Mouse (Mus musculus): Measurements from ENCODE around the gene Fkbp5.

Fkbp5 gene

DNA sequence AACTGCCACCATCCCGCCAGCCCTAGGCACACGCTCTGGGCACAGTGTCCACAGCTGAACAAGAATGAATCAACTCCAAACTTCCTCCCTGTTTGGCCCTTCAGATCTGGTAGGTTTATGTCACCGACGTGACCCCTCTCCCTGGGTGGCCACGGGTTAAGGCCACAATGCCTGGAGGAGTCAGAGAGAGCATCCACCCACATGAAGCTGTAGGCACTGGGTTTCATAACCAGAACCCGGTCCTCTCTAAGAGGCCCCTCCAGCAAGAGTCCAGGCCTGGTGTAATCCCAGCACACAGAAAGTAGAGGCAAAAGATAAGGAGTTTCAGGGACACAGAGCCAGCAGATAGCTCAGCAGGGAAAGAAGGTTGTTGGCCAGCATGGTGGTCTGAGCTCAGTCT lies 13.1 kb downstream of the Fkbp5 start:
- no peak for DNase-seq (ENCODE audit: low spot score in 2 of 2)

DNA sequence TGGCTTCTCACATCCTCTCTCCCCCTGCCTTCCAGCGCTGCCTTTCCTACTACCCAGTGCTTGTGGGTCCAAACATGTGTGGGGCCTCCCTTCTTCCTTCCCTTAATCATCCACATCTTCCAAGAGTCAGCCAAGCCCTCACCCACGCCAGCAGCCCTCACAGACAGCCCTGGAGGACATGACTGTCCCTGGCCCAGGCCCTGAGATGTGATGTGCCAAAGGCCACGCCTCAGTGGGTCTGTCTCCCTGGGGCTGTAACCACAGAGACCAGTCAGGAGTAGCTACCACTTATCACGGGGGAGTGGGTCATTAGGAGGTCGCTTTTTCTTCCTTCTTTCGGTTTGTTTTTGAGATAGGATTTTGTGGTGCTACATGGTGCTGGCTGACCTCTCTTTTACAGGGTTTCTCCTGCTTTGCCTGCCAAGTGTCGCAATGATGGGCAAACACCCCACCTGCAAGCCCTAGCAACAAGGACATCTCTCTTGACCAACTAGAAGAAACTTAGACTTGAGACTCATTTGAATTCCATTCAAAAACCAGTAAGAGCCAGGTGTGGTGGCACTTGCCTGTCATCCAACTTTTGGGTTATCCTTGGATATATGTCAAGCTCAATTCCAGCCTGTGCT lies 15.0 kb downstream of the Fkbp5 start:
- peak in 1 of 2 experiments; percentile 75 for DNase-seq (ENCODE audit: low spot score in 2 of 2)

DNA sequence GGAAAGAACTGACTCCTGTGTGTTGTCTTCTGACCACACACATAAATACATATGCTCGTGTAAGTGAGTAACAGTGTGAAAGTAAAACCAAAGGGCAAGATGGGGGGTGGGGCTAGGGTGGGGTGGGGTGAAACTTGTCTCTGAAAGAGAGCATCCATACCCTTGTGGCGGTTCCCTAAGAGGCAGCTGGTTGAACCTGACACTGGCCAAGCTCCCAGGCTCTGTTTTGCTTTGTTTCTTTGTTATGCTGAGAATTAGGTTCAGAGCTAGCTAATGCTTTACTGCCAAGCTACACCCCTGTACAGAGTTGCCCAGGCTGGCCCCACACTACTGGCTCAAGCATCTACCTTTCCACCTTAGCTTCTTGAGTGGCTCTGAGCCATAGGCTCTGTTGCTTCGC lies 16.9 kb downstream of the Fkbp5 start:
- DNase-seq (ENCODE audit: low spot score in 2 of 2): no peak

DNA sequence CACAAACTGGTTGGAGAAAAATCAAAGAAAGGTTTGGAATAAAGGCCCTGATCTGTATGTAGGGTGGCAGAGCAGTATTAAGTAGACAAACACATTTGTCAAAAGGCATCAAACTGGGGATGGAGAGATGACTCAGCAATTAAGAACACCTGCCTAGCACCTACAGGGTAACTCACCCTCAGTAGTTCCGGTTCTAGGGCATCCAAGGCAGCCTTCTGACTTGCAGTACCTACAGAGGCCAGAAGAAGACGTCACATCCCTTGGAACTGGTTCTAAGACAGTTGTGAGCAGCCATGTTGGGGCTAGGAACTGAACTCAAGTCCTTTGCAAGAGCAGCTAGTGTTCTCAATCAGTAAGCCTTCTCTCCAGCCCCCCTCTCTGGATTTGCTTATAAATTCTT lies 18.1 kb downstream of the Fkbp5 start:
- no peak for DNase-seq (ENCODE audit: low spot score in 2 of 2)

DNA sequence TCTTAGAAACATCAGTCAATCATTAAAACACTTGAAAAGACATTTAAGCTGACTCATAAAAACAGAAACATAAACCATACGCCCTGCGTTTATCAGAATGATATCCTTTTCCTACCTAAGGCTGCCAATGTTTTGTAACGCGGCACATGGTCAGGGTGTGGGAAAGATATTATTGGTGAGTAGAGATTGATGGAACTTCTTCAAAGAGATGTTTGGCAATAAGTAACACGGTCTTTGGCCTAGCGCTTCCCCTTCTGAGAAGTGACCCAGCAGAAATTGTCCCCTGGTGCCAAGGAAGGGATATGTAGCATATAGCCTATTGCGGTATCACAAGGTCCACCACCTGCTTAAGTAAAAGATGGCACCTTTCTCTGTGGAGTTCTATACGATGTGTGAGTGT lies 21.5 kb downstream of the Fkbp5 start:
- no peak for DNase-seq (ENCODE audit: low spot score in 2 of 2)

DNA sequence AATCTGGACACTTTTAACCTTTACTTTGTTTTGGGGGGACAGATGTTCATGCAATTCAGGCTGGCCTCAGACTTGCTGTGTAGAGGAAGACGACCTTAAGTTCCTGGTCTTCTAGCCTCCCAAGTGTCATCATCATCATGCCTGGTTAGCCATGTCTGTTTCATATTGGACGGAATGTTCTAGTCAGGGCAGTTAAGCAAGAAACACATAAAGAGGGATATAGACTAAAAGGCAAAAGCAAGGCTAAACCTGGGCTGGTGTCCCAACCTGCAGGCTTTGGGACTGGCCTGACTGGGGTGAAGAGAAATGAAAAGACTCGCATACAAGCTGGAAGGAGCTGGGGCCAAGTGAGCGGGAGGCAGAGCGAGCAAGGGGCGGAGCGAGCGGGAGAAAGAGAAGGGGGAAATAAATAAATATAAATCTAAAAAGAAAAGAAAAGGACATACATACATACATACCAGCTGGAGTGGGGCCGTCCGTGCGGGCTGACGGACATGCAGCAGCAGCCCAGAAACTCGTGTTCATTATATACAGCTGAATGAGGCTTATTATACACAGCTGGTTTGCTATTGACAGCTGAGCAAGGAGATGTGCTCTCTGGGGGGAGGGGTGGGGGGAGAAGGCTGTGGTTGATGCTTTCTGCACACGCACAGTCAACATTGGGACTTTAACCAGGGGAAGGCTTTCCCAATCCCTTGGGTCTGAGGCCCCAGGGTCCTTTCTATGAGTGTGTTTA lies 26.1 kb downstream of the Fkbp5 start:
- no peak for DNase-seq (ENCODE audit: low spot score in 2 of 2)

DNA sequence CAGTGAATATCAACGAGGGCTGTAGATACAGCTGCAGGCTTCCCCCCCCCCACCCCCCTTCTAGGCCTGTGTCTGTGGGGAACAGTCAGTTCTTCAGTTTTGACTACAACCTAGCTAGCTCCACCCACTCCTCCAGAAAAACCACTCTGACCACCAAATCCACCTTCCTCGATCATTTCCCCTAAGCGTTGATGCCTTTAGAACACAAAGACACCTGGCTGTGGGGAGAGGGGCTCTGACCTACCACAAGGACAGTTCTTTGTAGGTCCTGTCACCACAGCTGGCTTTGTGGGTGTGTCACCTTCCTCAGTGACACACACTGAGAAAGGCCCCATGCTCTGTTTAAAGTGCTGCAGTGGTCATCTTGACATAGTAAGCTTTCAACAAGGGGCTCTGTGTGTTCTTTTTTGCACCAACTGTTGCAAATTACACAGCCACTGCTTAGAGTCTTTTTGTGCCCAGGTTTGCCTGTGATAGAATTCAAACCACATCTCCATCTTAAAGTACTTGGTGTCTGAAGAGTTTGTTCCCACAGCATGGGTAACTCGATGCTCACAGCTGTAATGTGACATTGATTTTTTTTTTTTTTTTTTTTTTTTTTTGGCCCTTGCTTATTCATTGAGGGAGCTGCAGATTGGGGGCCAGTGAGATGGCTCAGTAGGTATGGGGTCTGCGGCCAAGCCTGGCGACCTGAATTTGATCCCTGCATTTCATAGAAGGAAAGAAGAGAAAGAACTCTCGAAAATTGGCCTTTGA lies 28.9 kb downstream of the Fkbp5 start:
- no peak for DNase-seq (ENCODE audit: low spot score in 2 of 2)

DNA sequence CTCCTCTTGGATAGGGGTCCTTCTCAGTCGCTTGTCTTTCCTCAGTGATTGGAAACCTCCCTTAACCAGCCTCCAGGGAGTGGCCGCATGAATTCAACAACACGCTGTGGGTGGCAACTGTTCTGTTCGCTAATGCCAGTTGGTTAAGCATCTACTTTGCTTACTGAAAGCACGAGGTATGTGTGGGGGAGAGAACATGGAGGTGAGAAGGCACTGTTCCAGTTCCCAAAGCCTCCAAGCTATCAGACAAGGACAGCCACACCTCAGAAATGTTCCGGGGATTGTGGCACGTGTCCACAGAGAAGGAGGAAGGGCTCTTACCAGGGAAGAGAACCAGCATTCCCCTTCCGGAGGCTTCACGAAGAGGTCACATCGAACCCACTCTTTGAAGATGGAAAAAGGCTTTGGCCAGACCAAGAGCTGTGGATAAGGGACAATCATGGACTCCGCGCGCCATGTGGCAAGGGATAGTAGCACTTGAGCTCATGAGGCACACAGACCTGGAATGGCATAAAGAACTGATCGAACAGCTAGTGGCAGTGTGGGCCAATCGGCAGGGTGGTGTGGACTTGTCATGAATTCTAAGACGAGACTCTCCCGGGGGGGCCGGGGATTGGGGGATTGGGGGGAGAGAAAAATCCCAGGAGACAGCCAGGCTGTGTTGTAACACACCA lies 29.6 kb downstream of the Fkbp5 start:
- DNase-seq (ENCODE audit: low spot score in 2 of 2): no peak

DNA sequence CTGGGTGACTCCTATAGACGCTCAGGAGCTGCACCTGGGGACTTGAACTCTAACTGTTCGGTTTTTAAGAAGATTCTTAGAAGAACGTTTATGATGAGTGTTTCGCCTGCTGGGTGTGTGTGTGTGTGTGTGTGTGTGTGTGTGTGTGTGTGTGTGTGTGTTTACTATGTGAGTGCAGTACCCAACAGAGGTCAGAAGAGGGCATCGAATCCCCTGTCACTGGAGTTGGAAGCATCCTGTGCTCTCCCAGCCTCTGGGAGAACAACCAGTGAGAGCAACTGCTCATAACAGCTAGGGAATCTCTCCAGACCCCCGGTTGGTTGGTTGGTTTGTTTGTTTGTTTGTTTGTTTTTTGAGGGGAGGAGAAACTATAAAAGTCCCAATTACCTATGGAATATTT lies 30.6 kb downstream of the Fkbp5 start:
- no peak for DNase-seq (ENCODE audit: low spot score in 2 of 2)

DNA sequence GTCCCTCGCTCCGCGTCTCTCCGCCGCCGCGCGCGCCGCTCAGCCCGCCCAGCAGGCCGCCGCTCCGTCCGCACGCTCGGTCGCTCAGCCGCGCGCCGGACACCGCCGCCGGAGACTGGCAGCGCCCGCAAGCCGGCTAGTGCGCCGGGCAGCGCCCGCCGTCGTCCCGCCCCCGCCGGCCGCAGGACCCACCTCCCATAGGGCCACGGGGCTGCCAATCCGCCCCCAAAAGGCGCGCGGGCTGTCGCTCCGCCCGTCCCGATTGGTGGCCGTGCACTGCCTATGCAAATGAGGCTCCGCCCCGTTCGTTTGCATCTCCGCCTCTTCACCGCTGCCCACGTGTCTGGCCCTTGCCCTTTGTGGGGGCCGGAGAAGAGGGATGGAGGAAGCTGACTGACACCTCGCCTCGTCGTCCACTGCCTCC lies 31.3 kb downstream of the Fkbp5 start:
- DNase-seq (ENCODE audit: low spot score in 2 of 2): peak; percentile 98

DNA sequence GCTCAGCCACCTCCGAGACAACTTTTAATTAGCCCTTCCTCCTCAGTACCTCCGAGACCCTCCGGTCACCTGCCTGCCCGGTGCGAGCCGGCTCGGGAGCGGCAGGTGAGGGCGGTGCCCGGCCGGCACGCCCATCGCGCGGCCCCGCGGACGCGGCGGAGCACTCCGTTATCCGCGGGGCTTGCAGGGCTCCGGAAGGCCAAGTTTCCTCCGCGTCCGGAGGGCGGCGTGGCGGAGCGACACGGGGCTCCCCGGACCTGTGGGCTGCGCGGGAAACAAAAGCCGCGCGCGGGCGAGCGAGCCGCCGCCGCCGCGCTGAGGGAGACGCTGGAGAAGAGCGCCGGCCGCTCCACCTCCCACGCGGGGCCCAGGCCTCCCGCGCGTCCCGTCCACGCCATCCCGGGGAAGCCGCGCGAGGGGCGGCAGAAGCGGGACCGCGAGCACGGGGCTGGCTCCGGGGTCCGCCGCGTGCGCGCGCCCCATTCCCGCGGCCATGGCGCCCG lies 31.8 kb downstream of the Fkbp5 start:
- DNase-seq (ENCODE audit: low spot score in 2 of 2): peak in 1 of 2 experiments; percentile 42

DNA sequence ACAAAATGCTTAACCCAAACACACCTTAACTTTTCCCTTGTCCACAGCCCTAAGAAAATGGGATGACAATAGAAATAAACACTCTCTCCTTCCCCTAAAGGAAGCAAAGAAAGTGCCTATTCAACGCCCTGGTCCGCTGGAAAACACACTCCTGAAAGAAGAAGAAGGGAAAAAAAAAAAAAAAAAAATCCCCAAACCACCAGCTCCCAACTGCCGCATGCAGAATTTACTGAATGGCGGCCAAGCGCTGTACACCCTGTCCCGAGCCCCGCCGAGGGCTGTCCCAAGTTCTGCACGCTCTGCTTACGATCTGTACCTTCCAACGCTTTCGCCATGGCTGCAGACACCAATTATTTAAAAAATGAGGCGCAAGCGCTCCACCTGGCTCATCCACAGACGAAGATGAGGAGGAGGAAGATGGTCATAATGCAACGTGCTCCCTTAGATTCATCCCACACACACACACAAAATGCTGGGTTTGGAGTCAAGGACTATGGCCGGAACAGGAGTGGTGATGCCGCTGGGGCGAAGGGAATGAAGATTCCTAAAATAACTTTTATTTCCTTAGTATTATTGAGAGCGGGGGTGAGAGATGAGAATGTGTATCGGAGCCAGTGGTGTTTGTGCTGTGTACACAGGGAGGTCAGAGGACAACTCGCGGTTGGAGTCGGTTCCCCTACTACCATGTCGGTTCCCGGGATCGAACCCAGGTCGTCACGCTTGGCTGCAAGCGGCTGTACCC lies 32.5 kb downstream of the Fkbp5 start:
- DNase-seq (ENCODE audit: low spot score in 2 of 2): peak in 1 of 2 experiments; percentile 35

DNA sequence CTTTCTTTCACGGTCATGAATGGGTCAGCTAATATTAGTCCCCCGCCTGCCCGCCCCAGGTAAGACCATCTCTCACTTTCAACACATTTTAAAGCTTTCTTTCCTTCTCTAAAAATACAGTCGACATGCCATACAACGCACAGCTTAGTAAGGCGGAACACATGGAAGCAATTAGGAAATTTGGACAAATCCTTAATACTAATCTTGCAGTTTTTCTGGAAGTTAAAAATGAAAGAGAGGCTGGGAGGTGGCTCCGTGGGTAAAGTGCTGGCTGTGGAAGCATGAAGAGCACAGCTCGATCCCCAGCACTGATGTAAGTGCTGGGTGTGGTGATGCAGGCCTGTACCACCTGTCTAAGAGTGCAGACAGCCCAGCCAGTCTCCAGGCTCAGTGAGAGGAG lies 39.9 kb downstream of the Fkbp5 start:
- DNase-seq (ENCODE audit: low spot score in 2 of 2): no peak

DNA sequence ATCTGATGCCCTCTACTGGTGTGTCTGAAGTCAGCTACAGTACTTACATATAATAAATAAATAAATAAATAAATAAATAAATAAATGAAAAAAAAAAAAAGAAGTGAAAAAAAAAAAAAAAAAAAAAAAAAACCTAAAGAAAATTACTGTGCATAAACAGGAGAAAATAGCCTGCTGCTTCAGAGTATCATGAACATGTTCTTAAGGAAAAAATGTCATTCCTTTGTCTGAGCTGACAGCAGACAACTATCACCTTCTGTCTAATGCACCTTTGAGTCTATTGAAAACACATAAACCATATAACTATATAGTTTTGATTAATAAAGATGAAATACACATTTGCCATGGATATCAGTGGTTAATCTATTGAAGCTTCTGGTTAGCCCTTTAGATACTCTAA lies 40.9 kb downstream of the Fkbp5 start:
- no peak for DNase-seq (ENCODE audit: low spot score in 2 of 2)

DNA sequence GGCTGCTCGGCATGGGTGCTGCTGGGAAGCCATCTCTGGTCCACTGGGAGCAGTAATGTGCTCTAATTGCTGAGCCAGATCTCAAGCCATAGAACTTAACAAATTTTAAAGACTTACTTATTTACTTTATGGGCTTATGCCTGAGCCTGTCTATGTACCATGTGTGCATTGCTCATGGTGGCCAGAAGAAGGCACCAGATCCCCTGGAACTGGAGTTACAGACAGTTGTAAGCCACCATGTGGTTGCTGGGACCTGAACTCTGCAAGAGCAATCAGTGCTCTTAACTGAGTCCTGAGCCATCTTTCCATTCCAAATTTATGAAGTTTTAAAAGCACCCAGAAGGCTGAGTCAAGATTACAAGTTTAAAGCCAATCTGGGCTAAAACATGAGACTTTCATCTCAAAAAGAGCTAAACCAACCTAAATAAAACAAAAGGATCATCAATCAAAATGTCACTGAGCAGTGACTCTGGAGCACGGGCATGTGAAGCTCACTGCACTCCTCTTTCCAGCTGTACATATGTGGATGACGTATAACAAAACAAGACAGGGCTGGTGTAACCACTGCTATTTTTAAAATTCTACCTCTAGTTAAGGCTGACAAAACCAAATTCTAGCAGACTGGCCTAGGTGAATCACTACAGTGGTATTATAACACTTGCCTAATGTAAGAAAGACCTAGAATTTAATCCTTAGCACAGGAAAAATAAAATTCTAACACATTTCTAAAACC lies 41.6 kb downstream of the Fkbp5 start:
- DNase-seq (ENCODE audit: low spot score in 2 of 2): no peak

DNA sequence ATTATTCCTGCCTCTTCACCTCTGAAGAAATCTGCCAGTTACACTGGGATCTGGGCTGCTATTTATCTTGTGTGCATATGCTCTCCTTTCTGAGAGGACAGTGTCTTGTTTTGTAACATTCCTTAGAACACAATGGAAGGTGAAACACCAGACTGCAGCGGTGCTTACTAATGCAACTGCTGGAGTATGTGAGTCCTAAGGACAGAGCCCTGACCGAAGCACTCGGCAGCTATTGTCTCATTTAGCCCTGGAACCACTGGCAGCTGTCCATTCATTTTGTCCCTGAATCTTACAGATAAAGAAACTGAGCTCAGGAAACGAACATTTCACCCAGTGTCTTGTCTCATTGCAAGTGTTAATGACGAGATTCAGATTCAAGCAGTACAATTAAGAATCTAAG lies 44.6 kb downstream of the Fkbp5 start:
- no peak for DNase-seq (ENCODE audit: low spot score in 2 of 2)

DNA sequence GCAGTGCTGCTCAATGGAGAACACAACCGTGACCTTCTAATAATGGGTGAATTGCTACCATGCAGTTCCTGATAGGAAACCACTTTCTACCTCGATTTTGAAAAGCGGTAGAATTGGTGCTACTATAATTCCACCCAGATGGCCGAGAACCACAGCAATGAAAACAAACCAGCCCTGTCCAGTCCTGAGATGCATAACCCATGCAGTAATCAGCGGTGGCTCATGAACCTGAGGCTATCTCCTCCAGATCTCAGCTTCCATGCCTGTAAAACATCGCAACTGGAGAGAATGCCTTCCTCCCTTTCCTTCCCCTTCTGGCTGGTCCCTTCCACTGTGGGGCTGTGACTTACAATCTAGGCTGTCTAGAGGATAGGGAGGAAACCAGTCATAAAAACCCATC lies 46.5 kb downstream of the Fkbp5 start:
- no peak for DNase-seq (ENCODE audit: low spot score in 2 of 2)

DNA sequence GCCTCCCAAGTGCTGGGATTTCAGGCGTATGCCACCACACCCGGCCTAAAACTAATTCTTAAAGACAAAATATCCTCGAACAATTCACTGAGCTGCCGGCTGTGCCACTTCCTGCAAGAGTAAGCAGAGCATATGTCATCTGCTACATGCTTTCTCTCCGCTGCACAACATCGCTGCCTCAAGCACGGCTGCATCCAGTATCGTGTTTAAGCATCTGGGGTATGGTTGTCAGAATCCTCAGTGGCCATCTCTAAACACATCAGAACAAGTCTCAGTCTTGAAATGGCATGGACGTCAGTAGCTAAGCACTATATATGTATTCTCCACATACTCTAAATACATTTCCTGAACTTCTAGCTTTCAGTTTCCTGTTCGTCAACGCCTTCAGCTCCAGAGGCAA lies 49.6 kb downstream of the Fkbp5 start:
- no peak for DNase-seq (ENCODE audit: low spot score in 2 of 2)

DNA sequence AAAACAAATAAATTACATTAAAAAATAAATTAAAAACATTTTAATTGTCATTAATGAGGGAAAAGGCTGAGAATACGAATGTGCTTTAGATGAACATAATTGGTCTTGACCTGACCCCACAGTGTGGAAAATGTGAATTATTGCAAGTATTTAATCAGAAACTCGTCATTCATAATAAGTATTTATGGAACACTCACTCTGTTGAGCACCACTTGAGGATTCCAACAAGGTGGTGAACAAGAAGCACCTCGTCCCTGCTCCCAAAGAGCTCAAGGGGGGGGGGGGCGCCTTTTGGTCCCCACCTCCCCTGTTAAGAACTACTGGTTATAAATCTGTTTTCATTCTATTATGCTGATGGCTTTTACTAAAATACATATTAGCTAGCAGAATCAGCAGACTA lies 51.4 kb downstream of the Fkbp5 start:
- DNase-seq (ENCODE audit: low spot score in 2 of 2): no peak

DNA sequence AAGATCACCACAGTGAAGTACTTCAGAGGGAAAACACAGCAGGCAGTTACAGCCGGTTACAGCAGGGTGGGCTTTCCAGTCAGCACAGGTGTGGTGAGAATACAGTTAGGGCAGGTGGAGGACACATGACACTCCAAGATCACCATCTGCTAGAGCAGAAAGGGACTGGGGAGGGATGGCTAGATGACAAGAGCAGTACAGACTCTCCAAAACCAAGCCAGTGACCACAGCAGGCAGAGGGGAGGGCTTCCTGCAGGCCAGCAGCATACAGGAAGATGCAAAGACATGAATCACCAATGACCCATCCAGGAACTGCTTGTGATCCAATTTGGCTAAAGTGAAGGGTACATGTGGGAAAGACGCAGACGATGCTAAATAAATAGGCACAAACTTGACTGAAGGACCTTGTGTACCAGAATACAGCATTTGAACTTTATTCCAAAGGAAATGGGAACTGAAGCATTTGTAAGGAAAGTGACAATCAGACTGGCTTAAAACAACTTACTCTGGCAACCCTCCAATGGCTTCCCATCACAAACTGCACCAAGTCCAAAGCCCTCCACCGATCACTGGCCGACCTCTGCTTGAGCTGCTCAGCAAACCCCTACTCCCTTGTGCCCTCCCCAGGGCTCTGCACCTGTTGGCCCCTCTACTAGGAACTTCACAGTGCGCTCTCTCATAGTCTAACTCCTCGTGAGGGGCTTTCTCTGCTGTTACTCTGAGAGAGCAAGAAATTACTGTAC lies 53.5 kb downstream of the Fkbp5 start:
- no peak for DNase-seq (ENCODE audit: low spot score in 2 of 2)

Measured in urinary bladder, postnatal 36 days (tissue).